Mouse (Mus musculus): ENCODE data around the gene Dock7. TPM values are rescaled to one million over a fixed set of nuclear protein-coding genes. Genes with fewer than 3 reads are reported as not detected.

The Dock7 gene
- 41.6 and 42.2 TPM in 2 replicates for polyA plus RNA-seq (2015; fragmentation: Nextera tagmentation; extraction: Ambion mirVana)

- Histone ChIP-seq H3K4me1 (replicated peaks) (peaks cover 24% of the 10 kb centered on the region), H3K36me3 (no peaks in the 10 kb centered on the region), H3K27me3 (replicated peaks) (no peaks in the 10 kb centered on the region), H3K27ac (peak within 1 kb of the TSS; percentile 82), H3K9me3 (no peaks in the 10 kb centered on the region), H3K9ac (peak within 1 kb of the TSS; percentile 89), H3K4me2 (replicated peaks) (peak within 1 kb of the TSS; percentile 93), H3K4me3 (replicated peaks) (peak within 1 kb of the TSS; percentile 89)
- ATAC-seq, result peak; percentile 96
- under 1% methylated on average over 113 of the region's 117 CpGs for WGBS
These were observed at the start of gene Dock7 for GRCm38 (mm10) chr4:99120211-99121122. TSS of gene Dock7 (minus strand) at chr4:99120915.

- Histone ChIP-seq H3K27ac (no peak overlapping the region), H3K4me1 (replicated peaks) (0 out of 2 replicates have a peak, but pooled peaks cover 2% of the 10 kb centered on the region), H3K9ac (no peak overlapping the region), H3K9me3 (no peaks in the 10 kb centered on the region), H3K27me3 (replicated peaks) (no peaks in the 10 kb centered on the region), H3K4me2 (replicated peaks) (no peak overlapping the region), H3K4me3 (replicated peaks) (no peak overlapping the region), H3K36me3 (no peaks in the 10 kb centered on the region)
- WGBS, result 91% methylated on average over 5 of the region's 5 CpGs
- no peak for ATAC-seq
These were observed 48.2 kb upstream of the Dock7 start for GRCm38 (mm10) chr4:99168869-99169268.

- Histone ChIP-seq H3K27me3 (replicated peaks) (no peaks in the 10 kb centered on the region), H3K9ac (no peak overlapping the region), H3K27ac (no peak overlapping the region), H3K36me3 (no peaks in the 10 kb centered on the region), H3K4me2 (replicated peaks) (no peak overlapping the region), H3K9me3 (no peaks in the 10 kb centered on the region), H3K4me3 (replicated peaks) (no peak overlapping the region), H3K4me1 (replicated peaks) (peaks cover 10% of the 10 kb centered on the region; the same call in 1 of the 2 replicates)
- peak; percentile 77 for ATAC-seq
- 20% methylated on average over 4 of the region's 4 CpGs for WGBS
These were observed 42.8 kb upstream of the Dock7 start for GRCm38 (mm10) chr4:99163547-99163946.

- Histone ChIP-seq H3K9ac (no peak overlapping the region), H3K4me2 (replicated peaks) (peak overlapping the region; percentile 30), H3K27ac (no peak overlapping the region), H3K9me3 (no peaks in the 10 kb centered on the region), H3K27me3 (replicated peaks) (no peaks in the 10 kb centered on the region), H3K36me3 (no peaks in the 10 kb centered on the region), H3K4me1 (replicated peaks) (peaks cover 10% of the 10 kb centered on the region; the same call in 1 of the 2 replicates), H3K4me3 (replicated peaks) (no peak overlapping the region)
- peak; percentile 52; the same call in 1 of the 2 replicates for ATAC-seq
- 38% methylated on average over 9 of the region's 9 CpGs for WGBS
These were observed 42.3 kb upstream of the Dock7 start for GRCm38 (mm10) chr4:99163001-99163400.

- Histone ChIP-seq H3K4me1 (replicated peaks) (peaks cover 8% of the 10 kb centered on the region; the same call in 1 of the 2 replicates), H3K27ac (no peak overlapping the region), H3K4me3 (replicated peaks) (no peak overlapping the region), H3K9me3 (no peaks in the 10 kb centered on the region), H3K36me3 (no peaks in the 10 kb centered on the region), H3K9ac (no peak overlapping the region), H3K4me2 (replicated peaks) (peak overlapping the region; percentile 23; the same call in 1 of the 2 replicates), H3K27me3 (replicated peaks) (no peaks in the 10 kb centered on the region)
- WGBS, result 24% methylated on average over 6 of the region's 6 CpGs
- ATAC-seq, result no peak
These were observed 40.8 kb upstream of the Dock7 start for GRCm38 (mm10) chr4:99161457-99161971.

- H3K9ac ChIP-seq, result no peak overlapping the region
- H3K4me1 ChIP-seq (replicated peaks), result peaks cover 8% of the 10 kb centered on the region; the same call in 1 of the 2 replicates
- no peaks in the 10 kb centered on the region for H3K9me3 ChIP-seq
- no peak overlapping the region for H3K4me3 ChIP-seq (replicated peaks)
- ATAC-seq, result no peak
- 80% methylated on average over 5 of the region's 5 CpGs for WGBS
- H3K27ac ChIP-seq, result no peak overlapping the region
- no peaks in the 10 kb centered on the region for H3K27me3 ChIP-seq (replicated peaks)
- H3K36me3 ChIP-seq, result no peaks in the 10 kb centered on the region
- H3K4me2 ChIP-seq (replicated peaks), result no peak overlapping the region
These were observed 40.2 kb upstream of the Dock7 start for GRCm38 (mm10) chr4:99160899-99161298.

- WGBS, result 25% methylated on average over 3 of the region's 3 CpGs
These were observed 39.7 kb upstream of the Dock7 start for GRCm38 (mm10) chr4:99160414-99160813.

GRCm38 (mm10) chr4:99158495-99158894, 37.8 kb upstream of the Dock7 start:
- 90% methylated on average over 5 of the region's 5 CpGs for WGBS
- Histone ChIP-seq H3K27ac (no peak overlapping the region), H3K4me1 (replicated peaks) (peaks cover 8% of the 10 kb centered on the region; the same call in 1 of the 2 replicates), H3K36me3 (no peaks in the 10 kb centered on the region), H3K9ac (no peak overlapping the region), H3K9me3 (no peaks in the 10 kb centered on the region), H3K4me3 (replicated peaks) (no peak overlapping the region), H3K27me3 (replicated peaks) (no peaks in the 10 kb centered on the region), H3K4me2 (replicated peaks) (no peak overlapping the region)
- ATAC-seq, result no peak

More at GRCm38 (mm10) chr4:99160414-99160813, 39.7 kb upstream of the Dock7 start:
- Histone ChIP-seq H3K4me3 (replicated peaks) (no peak overlapping the region), H3K36me3 (no peaks in the 10 kb centered on the region), H3K9me3 (no peaks in the 10 kb centered on the region), H3K9ac (no peak overlapping the region), H3K4me1 (replicated peaks) (peaks cover 8% of the 10 kb centered on the region; the same call in 1 of the 2 replicates), H3K27ac (no peak overlapping the region), H3K27me3 (replicated peaks) (no peaks in the 10 kb centered on the region), H3K4me2 (replicated peaks) (no peak overlapping the region)
- ATAC-seq, result no peak

- Histone ChIP-seq H3K4me2 (replicated peaks) (no peak overlapping the region), H3K36me3 (no peaks in the 10 kb centered on the region), H3K9me3 (no peaks in the 10 kb centered on the region), H3K27me3 (replicated peaks) (no peaks in the 10 kb centered on the region), H3K4me1 (replicated peaks) (peaks cover 4% of the 10 kb centered on the region; the same call in 1 of the 2 replicates), H3K4me3 (replicated peaks) (no peak overlapping the region), H3K9ac (no peak overlapping the region), H3K27ac (no peak overlapping the region)
- WGBS, result 56% methylated on average over 11 of the region's 11 CpGs
- ATAC-seq, result no peak
These were observed 36.1 kb upstream of the Dock7 start for GRCm38 (mm10) chr4:99156641-99157307.

GRCm38 (mm10) chr4:99151885-99152558, 31.3 kb upstream of the Dock7 start:
- Histone ChIP-seq H3K27ac (peak overlapping the region; percentile 82), H3K4me1 (replicated peaks) (peaks cover 3% of the 10 kb centered on the region; the same call in 1 of the 2 replicates), H3K9ac (no peak overlapping the region), H3K36me3 (no peaks in the 10 kb centered on the region), H3K27me3 (replicated peaks) (no peaks in the 10 kb centered on the region), H3K4me3 (replicated peaks) (no peak overlapping the region), H3K4me2 (replicated peaks) (no peak overlapping the region), H3K9me3 (no peaks in the 10 kb centered on the region)
- WGBS, result 16% methylated on average over 4 of the region's 4 CpGs
- peak; percentile 89 for ATAC-seq

- no peak overlapping the region for H3K4me2 ChIP-seq (replicated peaks)
- ATAC-seq, result no peak
- H3K4me3 ChIP-seq (replicated peaks), result no peak overlapping the region
- no peaks in the 10 kb centered on the region for H3K27me3 ChIP-seq (replicated peaks)
- WGBS, result 80% methylated on average over 4 of the region's 4 CpGs
- H3K36me3 ChIP-seq, result no peaks in the 10 kb centered on the region
- no peaks in the 10 kb centered on the region for H3K9me3 ChIP-seq
- H3K4me1 ChIP-seq (replicated peaks), result peaks cover 3% of the 10 kb centered on the region; the same call in 1 of the 2 replicates
- no peak overlapping the region for H3K9ac ChIP-seq
- peak overlapping the region; percentile 82 for H3K27ac ChIP-seq
These were observed 30.7 kb upstream of the Dock7 start for GRCm38 (mm10) chr4:99151434-99151833.
